Mouse (Mus musculus): ENCODE results near the gene Gcgr.

- TF ChIP-seq CTCF (IDR thresholded peaks at IDR 0.05; ENCODE audit: control insufficient read depth, insufficient read depth, insufficient replicate concordance, low read depth, low read length): no peak
- TF ChIP-seq POLR2A (IDR thresholded peaks at IDR 0.05; ENCODE audit: control insufficient read depth, low read depth, low read length): no peak
These were observed 7.9 kb upstream of the Gcgr start for GRCm38 (mm10) chr11:120522581-120522980.
